In genomic region chr11:100414021-100414913, GRCm38 (mm10) we compare ENCODE assay signal across 9 mouse cellular contexts. TPM values are rescaled to one million over a fixed set of nuclear protein-coding genes. Genes with fewer than 3 reads are reported as not detected.
DNase-seq lines count a peak whose midpoint lies in the region; ATAC-seq and TF ChIP-seq lines count a peak whose summit lies in the region.
"Had no signal": no experiment of that assay in that cellular context is flagged by ENCODE, and none has a peak within 500 bp of the region (broad histone marks: within the 10 kb centered on the region; RNA-seq: fewer than 3 reads in every experiment).

Gene P3h4 (minus strand): TSS chr11:100414836.

- DNase-seq in urinary bladder, adult 18-20 months (ENCODE audit: low spot score in 2 of 2) = peak; percentile 75 to 84
- no peak for DNase-seq in urinary bladder, postnatal 10 days (ENCODE audit: low spot score)
- DNase-seq in embryonic facial prominence, embryonic 14.5 days (ENCODE audit: low spot score) = peak; percentile 97
- DNase-seq in heart, embryonic 10.5 days (ENCODE audit: low spot score) = peak; percentile 97
- DNase-seq in kidney, adult 9 months = peak; percentile 80
- DNase-seq in liver, embryonic 11.5 days (ENCODE audit: low spot score) = peak; percentile 84
- peak; percentile 54 for DNase-seq in splenic B cell, adult 2 months (ENCODE audit: low read depth, low spot score)

- H3K4me1 ChIP-seq in embryonic facial prominence, embryonic 14.5 days (ENCODE audit: control insufficient read depth, insufficient read depth, low read length) = peaks cover 32% of the 10 kb centered on the region
- H3K4me1 ChIP-seq in heart, embryonic 10.5 days = peaks cover 72% of the 10 kb centered on the region
- peaks cover 15% of the 10 kb centered on the region for H3K4me1 ChIP-seq in liver, embryonic 11.5 days (replicated peaks; ENCODE audit: control insufficient read depth, insufficient read depth, low read length)

- no peaks in the 10 kb centered on the region for H3K9me3 ChIP-seq in embryonic facial prominence, embryonic 14.5 days (ENCODE audit: control insufficient read depth, low read length)
- H3K9me3 ChIP-seq in heart, embryonic 10.5 days = no peaks in the 10 kb centered on the region
- H3K9me3 ChIP-seq in liver, embryonic 11.5 days (ENCODE audit: control insufficient read depth, low read length) = no peaks in the 10 kb centered on the region

- peak within 1 kb of the TSS; percentile 93 for H3K27ac ChIP-seq in embryonic facial prominence, embryonic 14.5 days (replicated peaks; ENCODE audit: low read depth, low read length)
- H3K27ac ChIP-seq in heart, embryonic 10.5 days = peak within 1 kb of the TSS; percentile 94
- peak within 1 kb of the TSS; percentile 84 for H3K27ac ChIP-seq in liver, embryonic 11.5 days (ENCODE audit: low read depth, low read length)

- ATAC-seq in embryonic facial prominence, embryonic 14.5 days (ENCODE audit: low read depth) = peak; percentile 96
- peak; percentile 81 for ATAC-seq in liver, embryonic 11.5 days (replicated peaks; ENCODE audit: low FRiP score)

- peak within 1 kb of the TSS; percentile 76 for H3K4me3 ChIP-seq in embryonic facial prominence, embryonic 14.5 days (ENCODE audit: low read depth, low read length)
- H3K4me3 ChIP-seq in heart, embryonic 10.5 days = peak within 1 kb of the TSS; percentile 70
- peak within 1 kb of the TSS; percentile 65 for H3K4me3 ChIP-seq in liver, embryonic 11.5 days (ENCODE audit: low read depth, low read length)
- H3K4me3 ChIP-seq in myocyte = peak within 1 kb of the TSS; percentile 61

- H3K9ac ChIP-seq in embryonic facial prominence, embryonic 14.5 days (ENCODE audit: low read depth, low read length) = peak within 1 kb of the TSS; percentile 89
- peak within 1 kb of the TSS; percentile 61 for H3K9ac ChIP-seq in liver, embryonic 11.5 days (ENCODE audit: low read depth, low read length)

- H3K36me3 ChIP-seq in embryonic facial prominence, embryonic 14.5 days (ENCODE audit: control insufficient read depth, insufficient read depth, low read length) = peaks cover 29% of the 10 kb centered on the region
- peaks cover 35% of the 10 kb centered on the region for H3K36me3 ChIP-seq in heart, embryonic 10.5 days
- H3K36me3 ChIP-seq in liver, embryonic 11.5 days (ENCODE audit: control insufficient read depth, insufficient read depth, low read length) = peaks cover 2% of the 10 kb centered on the region
- peaks cover 14% of the 10 kb centered on the region for H3K36me3 ChIP-seq in myocyte (ENCODE audit: control insufficient read depth, insufficient read depth)
- no peaks in the 10 kb centered on the region for H3K36me3 ChIP-seq in splenic B cell, adult 2 months (ENCODE audit: control insufficient read depth, insufficient read depth, low read length, poor library complexity, severe bottlenecking)
- H3K36me3 ChIP-seq: G1E had no signal

- peaks cover 68% of the 10 kb centered on the region for H3K79me2 ChIP-seq in myocyte (ENCODE audit: control insufficient read depth, insufficient read depth)

- peak; percentile 85 for TF ChIP-seq POLR2A in myocyte (IDR thresholded peaks at IDR 0.05; ENCODE audit: insufficient read length, low read depth)

- no peaks in the 10 kb centered on the region for H3K27me3 ChIP-seq in embryonic facial prominence, embryonic 14.5 days (replicated peaks; ENCODE audit: control insufficient read depth, insufficient read depth, low read length)
- no peaks in the 10 kb centered on the region for H3K27me3 ChIP-seq in heart, embryonic 10.5 days (ENCODE audit: insufficient read depth, poor library complexity, severe bottlenecking)
- H3K27me3 ChIP-seq in liver, embryonic 11.5 days (replicated peaks; ENCODE audit: control insufficient read depth, insufficient read depth, low read length) = peaks cover 37% of the 10 kb centered on the region
- no peaks in the 10 kb centered on the region for H3K27me3 ChIP-seq in myocyte (ENCODE audit: control insufficient read depth, insufficient read depth, insufficient read length)
- H3K27me3 ChIP-seq in splenic B cell, adult 2 months (ENCODE audit: control insufficient read depth, insufficient read depth, low read length, poor library complexity, severe bottlenecking) = peaks cover 4% of the 10 kb centered on the region

- H3K4me2 ChIP-seq in embryonic facial prominence, embryonic 14.5 days (ENCODE audit: low read depth, low read length) = peak within 1 kb of the TSS; percentile 64
- H3K4me2 ChIP-seq in liver, embryonic 11.5 days = peak within 1 kb of the TSS; percentile 84
- peak within 1 kb of the TSS; percentile 99 for H3K4me2 ChIP-seq in myocyte (ENCODE audit: low read depth)

- peak within 1 kb of the TSS; percentile 87 for H3ac ChIP-seq in myocyte (ENCODE audit: control insufficient read depth, insufficient read length)

- under 1% methylated on average over 31 of the region's 93 CpGs for WGBS in embryonic facial prominence, embryonic 14.5 days
- WGBS in heart, embryonic 10.5 days = 1% methylated on average over 93 of the region's 93 CpGs
- 1% methylated on average over 93 of the region's 93 CpGs for WGBS in liver, embryonic 11.5 days

TF ChIP-seq in myocyte, 11 proteins besides CTCF, POLR2A, EP300 and RAD21:
- TF ChIP-seq MYOD1 (IDR thresholded peaks at IDR 0.05; ENCODE audit: control insufficient read depth in 1 of 3, insufficient read length in 2 of 3, low read depth in 2 of 3) (peak in 1 of 3 experiments; percentile 74), POLR2AphosphoS2 (IDR thresholded peaks at IDR 0.05; ENCODE audit: insufficient read length, low read depth) (peak; percentile 69), MAX (IDR thresholded peaks at IDR 0.05; ENCODE audit: low read depth) (no peak), E2F4 (IDR thresholded peaks at IDR 0.05; ENCODE audit: insufficient read depth) (peak; percentile 15), MYOG (IDR thresholded peaks at IDR 0.05; ENCODE audit: control insufficient read depth in 1 of 3, insufficient read depth in 1 of 3, insufficient read length in 2 of 3, low read depth in 2 of 3) (peak in 2 of 3 experiments; percentile 69 to 80)

RNA-seq across cellular contexts. Expression of gene P3h4, which starts in this region (rescaled TPM):
- polyA plus RNA-seq in embryonic facial prominence, embryonic 14.5 days (2014; fragmentation: Nextera tagmentation; extraction: Ambion mirVana) = 92.8 and 100 TPM in 2 replicates
- 71.1 and 81.8 TPM in 2 replicates for polyA plus RNA-seq in heart, embryonic 10.5 days (2016; fragmentation: Nextera tagmentation; extraction: Ambion mirVana)
- 24.5 and 25.8 TPM in 2 replicates for polyA plus RNA-seq in liver, embryonic 11.5 days (2014; fragmentation: Nextera tagmentation; extraction: Ambion mirVana)
- 115 TPM for polyA plus RNA-seq in myocyte (2012; fragmentation: generic; extraction: Trizol)
- polyA plus RNA-seq: G1E had no signal
